Mouse (Mus musculus) ES-E14 (cell line): ENCODE measurements at regions not wholly inside any gene's neighbourhood (a gene's known extent, or its start where the extent isn't known, plus 50 kb on each side); places are given as distances from the start of the nearest gene placed in this dataset.

Experiments
- CHD2 ChIP-seq: IDR thresholded peaks from 2 replicates; pipeline ENCODE4 v1.6.1; 2014; ENCODE audit warnings: mild to moderate bottlenecking, low read depth, low read length, inconsistent platforms
- ZC3H11A ChIP-seq: IDR thresholded peaks from 2 replicates; pipeline ENCODE4 v1.6.1; 2012; ENCODE audit warnings: low read depth, mild to moderate bottlenecking, inconsistent platforms, low read length, borderline replicate concordance

DNA sequence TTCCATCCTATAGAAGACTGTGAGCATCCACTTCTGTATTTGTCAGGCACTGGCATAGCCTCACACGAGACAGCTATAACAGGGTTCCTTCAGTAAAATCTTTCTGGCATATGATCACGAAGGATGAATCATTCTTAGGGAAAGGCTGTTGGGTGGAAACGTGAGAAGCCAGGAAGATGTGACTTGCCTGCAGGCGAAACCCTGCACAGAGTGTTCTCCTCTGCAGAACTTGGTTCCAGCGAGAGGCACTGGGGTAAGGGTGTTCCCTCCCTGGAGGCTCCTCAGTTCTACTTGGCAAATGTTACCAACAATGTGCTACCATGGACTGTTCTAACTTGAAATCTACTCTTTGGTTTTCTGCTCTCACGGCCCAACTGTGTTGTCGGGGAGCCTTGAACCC, 268.0 kb downstream of the Gadd45g start:
- TF ChIP-seq ZC3H11A: no peak
- no peak for TF ChIP-seq CHD2
